Mouse (Mus musculus): Measurements from ENCODE around the gene Eif2b4. TPM values are rescaled to one million over a fixed set of nuclear protein-coding genes. Genes with fewer than 3 reads are reported as not detected.

Eif2b4 gene
- polyA plus RNA-seq, 1 experiment from 2014 or later, result 78.8 TPM

- Histone ChIP-seq H3K27ac (replicated peaks) (no peak overlapping the region), H3K27me3 (no peaks in the 10 kb centered on the region), H3K9me3 (0 out of 2 replicates have a peak, but pooled peaks cover 5% of the 10 kb centered on the region), H3K36me3 (peaks cover 78% of the 10 kb centered on the region), H3K4me2 (replicated peaks) (no peak overlapping the region), H3K9ac (replicated peaks) (no peak overlapping the region), H3K4me3 (no peak overlapping the region), H3K4me1 (peaks cover 33% of the 10 kb centered on the region)
- no peak for ATAC-seq (replicated peaks)
- 84% methylated on average over 5 of the region's 5 CpGs for WGBS
These were observed 5.5 kb upstream of the Eif2b4 start for GRCm38 (mm10) chr5:31198616-31199320.

GRCm38 (mm10) chr5:31198170-31198569 is 4.9 kb upstream of the Eif2b4 start:
- Histone ChIP-seq H3K4me2 (replicated peaks) (no peak overlapping the region), H3K9me3 (0 out of 2 replicates have a peak, but pooled peaks cover 5% of the 10 kb centered on the region), H3K4me3 (no peak overlapping the region), H3K27ac (replicated peaks) (no peak overlapping the region), H3K9ac (replicated peaks) (no peak overlapping the region), H3K27me3 (no peaks in the 10 kb centered on the region), H3K36me3 (peaks cover 72% of the 10 kb centered on the region), H3K4me1 (peaks cover 35% of the 10 kb centered on the region)
- no peak for ATAC-seq (replicated peaks)
- 90% methylated on average over 9 of the region's 9 CpGs for WGBS

GRCm38 (mm10) chr5:31197072-31197471 is 3.8 kb upstream of the Eif2b4 start:
- no peak overlapping the region for H3K4me3 ChIP-seq
- no peak overlapping the region for H3K4me2 ChIP-seq (replicated peaks)
- no peak for ATAC-seq (replicated peaks)
- peaks cover 31% of the 10 kb centered on the region for H3K4me1 ChIP-seq
- peaks cover 67% of the 10 kb centered on the region for H3K36me3 ChIP-seq
- no peaks in the 10 kb centered on the region for H3K27me3 ChIP-seq
- 0 out of 2 replicates have a peak, but pooled peaks cover 5% of the 10 kb centered on the region for H3K9me3 ChIP-seq
- no peak overlapping the region for H3K27ac ChIP-seq (replicated peaks)
- H3K9ac ChIP-seq (replicated peaks), result no peak overlapping the region
- 89% methylated on average over 12 of the region's 12 CpGs for WGBS

GRCm38 (mm10) chr5:31196207-31196606 is 3.0 kb upstream of the Eif2b4 start:
- peaks cover 34% of the 10 kb centered on the region for H3K4me1 ChIP-seq
- peaks cover 67% of the 10 kb centered on the region for H3K36me3 ChIP-seq
- ATAC-seq (replicated peaks), result no peak
- 0 out of 2 replicates have a peak, but pooled peaks cover 5% of the 10 kb centered on the region for H3K9me3 ChIP-seq
- no peak overlapping the region for H3K4me2 ChIP-seq (replicated peaks)
- H3K9ac ChIP-seq (replicated peaks), result no peak overlapping the region
- 94% methylated on average over 10 of the region's 10 CpGs for WGBS
- H3K27ac ChIP-seq (replicated peaks), result no peak overlapping the region
- no peaks in the 10 kb centered on the region for H3K27me3 ChIP-seq
- no peak overlapping the region for H3K4me3 ChIP-seq

GRCm38 (mm10) chr5:31195671-31196070 is 2.4 kb upstream of the Eif2b4 start:
- H3K4me3 ChIP-seq, result no peak overlapping the region
- H3K36me3 ChIP-seq, result peaks cover 72% of the 10 kb centered on the region
- no peaks in the 10 kb centered on the region for H3K27me3 ChIP-seq
- 93% methylated on average over 4 of the region's 4 CpGs for WGBS
- H3K4me2 ChIP-seq (replicated peaks), result no peak overlapping the region
- H3K9me3 ChIP-seq, result 0 out of 2 replicates have a peak, but pooled peaks cover 5% of the 10 kb centered on the region
- H3K27ac ChIP-seq (replicated peaks), result no peak overlapping the region
- no peak for ATAC-seq (replicated peaks)
- H3K9ac ChIP-seq (replicated peaks), result no peak overlapping the region
- H3K4me1 ChIP-seq, result peaks cover 29% of the 10 kb centered on the region

GRCm38 (mm10) chr5:31194486-31195485 is 1.6 kb upstream of the Eif2b4 start:
- H3K27me3 ChIP-seq, result no peaks in the 10 kb centered on the region
- peak overlapping the region; percentile 63 for H3K4me2 ChIP-seq (replicated peaks)
- no peak for ATAC-seq (replicated peaks)
- peak overlapping the region; percentile 84; the same call in 1 of the 2 replicates for H3K9ac ChIP-seq (replicated peaks)
- peaks cover 72% of the 10 kb centered on the region for H3K36me3 ChIP-seq
- 93% methylated on average over 16 of the region's 16 CpGs for WGBS
- H3K27ac ChIP-seq (replicated peaks), result no peak overlapping the region
- H3K9me3 ChIP-seq, result no peaks in the 10 kb centered on the region
- H3K4me3 ChIP-seq, result peak overlapping the region; percentile 76; the same call in 1 of the 2 replicates
- peaks cover 24% of the 10 kb centered on the region for H3K4me1 ChIP-seq

- H3K27ac ChIP-seq (replicated peaks), result peak overlapping the region; percentile 81
- peak overlapping the region; percentile 76 for H3K4me3 ChIP-seq
- peaks cover 24% of the 10 kb centered on the region for H3K4me1 ChIP-seq
- peaks cover 69% of the 10 kb centered on the region for H3K36me3 ChIP-seq
- no peaks in the 10 kb centered on the region for H3K9me3 ChIP-seq
- ATAC-seq (replicated peaks), result no peak
- peak overlapping the region; percentile 63 for H3K4me2 ChIP-seq (replicated peaks)
- no peaks in the 10 kb centered on the region for H3K27me3 ChIP-seq
- WGBS, result 12% methylated on average over 25 of the region's 25 CpGs
- H3K9ac ChIP-seq (replicated peaks), result peak overlapping the region; percentile 84
These were observed 526 bp upstream of the Eif2b4 start for GRCm38 (mm10) chr5:31193631-31194281.

- Histone ChIP-seq H3K4me2 (replicated peaks) (peak overlapping the region; percentile 63), H3K27ac (replicated peaks) (peak overlapping the region; percentile 81), H3K27me3 (no peaks in the 10 kb centered on the region), H3K4me3 (peak overlapping the region; percentile 76), H3K4me1 (peaks cover 24% of the 10 kb centered on the region), H3K36me3 (peaks cover 69% of the 10 kb centered on the region), H3K9me3 (no peaks in the 10 kb centered on the region), H3K9ac (replicated peaks) (peak overlapping the region; percentile 87)
- ATAC-seq (replicated peaks), result peak; percentile 59
- WGBS, result 15% methylated on average over 42 of the region's 42 CpGs
These were observed 938 bp downstream of the Eif2b4 start for GRCm38 (mm10) chr5:31192045-31192938.

GRCm38 (mm10) chr5:31190201-31190600 is 3.0 kb downstream of the Eif2b4 start:
- peaks cover 55% of the 10 kb centered on the region for H3K36me3 ChIP-seq
- no peak for ATAC-seq (replicated peaks)
- H3K4me2 ChIP-seq (replicated peaks), result no peak overlapping the region
- WGBS, result 87% methylated on average over 9 of the region's 9 CpGs
- H3K9me3 ChIP-seq, result no peaks in the 10 kb centered on the region
- H3K4me1 ChIP-seq, result peaks cover 24% of the 10 kb centered on the region
- H3K9ac ChIP-seq (replicated peaks), result no peak overlapping the region
- H3K27me3 ChIP-seq, result no peaks in the 10 kb centered on the region
- H3K4me3 ChIP-seq, result no peak overlapping the region
- no peak overlapping the region for H3K27ac ChIP-seq (replicated peaks)

- no peak overlapping the region for H3K4me3 ChIP-seq
These were observed 4.9 kb downstream of the Eif2b4 start for GRCm38 (mm10) chr5:31188223-31188840.

More at GRCm38 (mm10) chr5:31188223-31188840, 4.9 kb downstream of the Eif2b4 start:
- Histone ChIP-seq H3K4me2 (replicated peaks) (no peak overlapping the region), H3K9ac (replicated peaks) (no peak overlapping the region), H3K36me3 (peaks cover 44% of the 10 kb centered on the region), H3K27ac (replicated peaks) (no peak overlapping the region), H3K27me3 (no peaks in the 10 kb centered on the region), H3K9me3 (no peaks in the 10 kb centered on the region), H3K4me1 (peaks cover 11% of the 10 kb centered on the region)
- 69% methylated on average over 4 of the region's 4 CpGs for WGBS
- ATAC-seq (replicated peaks), result no peak
